Mouse (Mus musculus): Measurements from ENCODE around the gene Ercc2.

DNA sequence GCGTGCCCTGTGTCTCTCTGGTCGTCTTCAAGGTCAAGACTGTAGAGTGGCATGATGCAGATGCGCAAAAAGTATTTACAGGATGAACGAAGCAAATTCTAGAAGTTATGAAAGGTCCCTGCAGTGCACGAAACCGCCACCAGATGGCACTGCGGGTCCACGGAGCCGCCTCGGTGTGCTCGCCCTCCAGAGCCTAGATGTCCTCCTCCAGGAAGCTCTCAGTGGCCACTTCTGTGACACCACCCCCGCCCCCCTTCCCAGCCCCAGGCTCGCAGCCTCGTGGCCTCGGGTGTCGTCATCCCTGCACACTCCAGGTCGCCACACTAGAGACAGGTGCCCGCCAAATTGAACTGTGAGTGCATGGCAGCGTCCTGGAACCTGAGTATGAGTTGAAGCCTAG, 23.6 kb downstream of the Ercc2 start:
- TF ChIP-seq POLR2A (IDR thresholded peaks at IDR 0.05; ENCODE audit: borderline replicate concordance, low read depth, low read length) (no peak), CTCF (IDR thresholded peaks at IDR 0.05; ENCODE audit: low read depth, low read length) (peak; percentile 81)

Data from bone marrow macrophage, adult 2 months (primary cell).